Mouse (Mus musculus): ENCODE results near the gene Rassf2. TPM values are rescaled to one million over a fixed set of nuclear protein-coding genes. Genes with fewer than 3 reads are reported as not detected.

The Rassf2 gene
- polyA plus RNA-seq, 1 experiment from 2014 or later: 25.2 TPM

DNA sequence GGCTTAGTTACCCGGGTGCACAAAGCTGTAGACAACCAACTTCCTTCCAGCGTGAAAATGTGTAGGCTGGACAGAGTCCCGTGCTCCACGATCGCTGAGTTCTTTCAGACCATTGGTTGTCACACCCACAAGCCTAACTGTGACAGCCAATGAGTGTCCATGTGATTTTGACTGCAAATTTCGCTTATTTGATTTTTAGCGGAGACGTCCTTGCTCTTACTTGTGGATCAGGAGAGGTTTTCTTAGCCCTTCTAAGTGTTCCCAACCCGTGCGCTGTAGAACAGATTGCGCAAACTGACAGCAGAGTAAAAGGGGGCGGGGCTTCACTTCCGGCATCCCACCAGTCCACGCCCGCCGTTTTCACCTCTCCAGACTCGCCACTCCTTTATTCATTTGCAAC is 74.8 kb downstream of the Rassf2 start:
- Histone ChIP-seq H3K27me3 (replicated peaks; ENCODE audit: control insufficient read depth, insufficient read depth, low read length) (peaks cover 11% of the 10 kb centered on the region), H3K9me3 (ENCODE audit: control insufficient read depth, low read length) (no peaks in the 10 kb centered on the region), H3K4me1 (ENCODE audit: control insufficient read depth, insufficient read depth, low read depth, low read length) (peaks cover 9% of the 10 kb centered on the region; the same call in 1 of the 2 replicates), H3K9ac (ENCODE audit: low read depth, low read length) (no peak overlapping the region), H3K4me3 (ENCODE audit: low read length) (peak overlapping the region; percentile 42), H3K36me3 (ENCODE audit: control insufficient read depth, insufficient read depth, low read length) (no peaks in the 10 kb centered on the region), H3K27ac (ENCODE audit: low read depth, low read length) (no peak overlapping the region), H3K4me2 (ENCODE audit: low read length) (peak overlapping the region; percentile 65)
- peak; percentile 79 for ATAC-seq
- 5% methylated on average over 17 of the region's 17 CpGs for WGBS

DNA sequence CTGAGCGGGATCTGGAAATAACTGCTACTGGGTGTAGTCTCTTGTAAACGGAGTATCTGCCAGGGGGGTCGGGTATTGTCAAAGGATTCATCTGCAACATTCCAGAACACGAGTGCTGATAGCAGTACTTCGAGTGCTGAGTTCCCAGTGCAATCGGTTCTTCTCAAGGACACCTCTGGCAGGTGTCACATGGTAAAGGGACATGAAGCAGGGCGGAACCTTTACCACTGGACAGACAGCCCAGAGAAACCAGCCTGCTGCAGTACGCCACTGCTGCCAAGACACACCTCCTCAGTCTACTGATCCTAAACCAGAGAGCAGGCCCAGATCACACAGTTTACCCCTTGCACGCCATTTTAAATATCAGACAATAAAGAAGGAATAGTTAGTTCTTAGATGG is 75.2 kb downstream of the Rassf2 start:
- Histone ChIP-seq H3K9me3 (ENCODE audit: control insufficient read depth, low read length) (no peaks in the 10 kb centered on the region), H3K4me3 (ENCODE audit: low read length) (peak overlapping the region; percentile 42), H3K9ac (ENCODE audit: low read depth, low read length) (no peak overlapping the region), H3K4me1 (ENCODE audit: control insufficient read depth, insufficient read depth, low read depth, low read length) (peaks cover 9% of the 10 kb centered on the region; the same call in 1 of the 2 replicates), H3K27ac (ENCODE audit: low read depth, low read length) (no peak overlapping the region), H3K4me2 (ENCODE audit: low read length) (peak overlapping the region; percentile 65), H3K36me3 (ENCODE audit: control insufficient read depth, insufficient read depth, low read length) (no peaks in the 10 kb centered on the region), H3K27me3 (replicated peaks; ENCODE audit: control insufficient read depth, insufficient read depth, low read length) (peaks cover 11% of the 10 kb centered on the region)
- WGBS: 70% methylated on average over 9 of the region's 9 CpGs
- ATAC-seq: peak; percentile 51

DNA sequence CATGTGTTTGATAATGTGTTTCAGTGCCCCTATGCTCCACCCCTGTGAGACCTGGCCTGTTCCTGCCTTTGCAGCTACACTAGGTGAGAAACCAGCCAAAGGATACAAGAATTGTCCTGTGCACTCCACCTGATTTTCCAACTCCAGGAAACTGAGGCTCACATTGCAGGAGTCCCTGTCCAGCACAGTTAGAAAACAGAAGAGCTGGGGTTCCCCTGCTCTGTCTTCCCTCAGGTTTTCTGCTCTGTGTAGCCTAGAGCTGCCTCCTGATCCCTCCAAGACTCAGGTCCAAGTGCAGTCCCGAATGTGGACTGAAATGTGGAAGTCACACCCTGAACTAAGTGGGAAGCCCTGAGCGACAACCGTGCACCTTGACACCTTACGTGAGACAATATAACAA is 76.3 kb downstream of the Rassf2 start:
- no peak overlapping the region for H3K27ac ChIP-seq (ENCODE audit: low read depth, low read length)
- no peak overlapping the region for H3K9ac ChIP-seq (ENCODE audit: low read depth, low read length)
- H3K4me2 ChIP-seq (ENCODE audit: low read length): peak overlapping the region; percentile 50; the same call in 1 of the 2 replicates
- no peaks in the 10 kb centered on the region for H3K9me3 ChIP-seq (ENCODE audit: control insufficient read depth, low read length)
- ATAC-seq: no peak
- no peaks in the 10 kb centered on the region for H3K36me3 ChIP-seq (ENCODE audit: control insufficient read depth, insufficient read depth, low read length)
- H3K4me3 ChIP-seq (ENCODE audit: low read length): no peak overlapping the region
- peaks cover 9% of the 10 kb centered on the region; the same call in 1 of the 2 replicates for H3K4me1 ChIP-seq (ENCODE audit: control insufficient read depth, insufficient read depth, low read depth, low read length)
- 89% methylated on average over 4 of the region's 4 CpGs for WGBS
- peaks cover 11% of the 10 kb centered on the region for H3K27me3 ChIP-seq (replicated peaks; ENCODE audit: control insufficient read depth, insufficient read depth, low read length)

DNA sequence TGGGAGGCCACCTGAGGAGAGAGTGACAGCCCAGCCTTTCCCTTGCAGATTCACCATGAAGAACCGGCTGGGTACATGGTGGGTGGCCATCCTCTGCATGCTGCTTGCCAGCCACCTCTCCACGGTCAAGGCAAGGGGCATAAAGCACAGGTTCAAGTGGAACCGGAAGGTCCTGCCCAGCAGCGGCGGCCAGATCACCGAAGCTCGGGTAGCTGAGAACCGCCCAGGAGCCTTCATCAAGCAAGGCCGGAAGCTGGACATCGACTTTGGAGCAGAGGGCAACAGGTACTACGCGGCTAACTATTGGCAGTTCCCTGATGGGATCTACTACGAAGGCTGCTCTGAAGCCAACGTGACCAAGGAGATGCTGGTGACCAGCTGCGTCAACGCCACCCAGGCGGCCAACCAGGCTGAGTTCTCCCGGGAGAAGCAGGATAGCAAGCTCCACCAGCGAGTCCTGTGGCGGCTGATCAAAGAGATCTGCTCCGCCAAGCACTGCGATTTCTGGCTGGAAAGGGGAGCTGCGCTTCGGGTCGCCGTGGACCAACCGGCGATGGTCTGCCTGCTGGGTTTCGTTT is 77.0 kb downstream of the Rassf2 start:
- H3K9ac ChIP-seq (ENCODE audit: low read depth, low read length): 0 out of 2 replicates have a peak overlapping the region, but pooled peaks have one; percentile 17
- H3K4me2 ChIP-seq (ENCODE audit: low read length): peak overlapping the region; percentile 50
- no peak for ATAC-seq
- peak overlapping the region; percentile 26 for H3K4me3 ChIP-seq (ENCODE audit: low read length)
- WGBS: 23% methylated on average over 29 of the region's 29 CpGs
- H3K36me3 ChIP-seq (ENCODE audit: control insufficient read depth, insufficient read depth, low read length): no peaks in the 10 kb centered on the region
- H3K27me3 ChIP-seq (replicated peaks; ENCODE audit: control insufficient read depth, insufficient read depth, low read length): peaks cover 11% of the 10 kb centered on the region
- H3K9me3 ChIP-seq (ENCODE audit: control insufficient read depth, low read length): no peaks in the 10 kb centered on the region
- no peak overlapping the region for H3K27ac ChIP-seq (ENCODE audit: low read depth, low read length)
- peaks cover 9% of the 10 kb centered on the region; the same call in 1 of the 2 replicates for H3K4me1 ChIP-seq (ENCODE audit: control insufficient read depth, insufficient read depth, low read depth, low read length)

DNA sequence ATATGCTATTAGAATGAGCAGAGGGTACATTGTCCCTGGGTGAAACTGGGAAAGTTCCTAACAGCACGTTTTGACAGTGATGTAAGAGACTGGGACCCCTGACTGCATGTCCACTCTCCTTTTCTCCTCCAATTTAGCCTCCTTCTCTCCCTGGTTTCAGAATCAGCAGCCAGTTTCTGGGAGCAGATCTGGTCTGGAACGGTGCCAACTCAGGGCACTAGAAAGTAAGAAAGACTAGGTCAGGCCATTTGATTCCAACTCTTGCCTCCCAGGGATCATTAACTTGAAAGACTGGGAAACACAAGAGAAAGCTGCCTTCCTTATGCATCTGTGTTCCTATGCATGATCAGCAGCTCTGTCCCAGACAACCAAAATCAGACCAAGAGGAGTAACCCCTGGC is 77.6 kb downstream of the Rassf2 start:
- Histone ChIP-seq H3K4me2 (ENCODE audit: low read length) (no peak overlapping the region; the same call in 1 of the 2 replicates), H3K27ac (ENCODE audit: low read depth, low read length) (no peak overlapping the region), H3K4me3 (ENCODE audit: low read length) (no peak overlapping the region), H3K9ac (ENCODE audit: low read depth, low read length) (no peak overlapping the region), H3K27me3 (replicated peaks; ENCODE audit: control insufficient read depth, insufficient read depth, low read length) (peaks cover 11% of the 10 kb centered on the region), H3K9me3 (ENCODE audit: control insufficient read depth, low read length) (no peaks in the 10 kb centered on the region), H3K36me3 (ENCODE audit: control insufficient read depth, insufficient read depth, low read length) (no peaks in the 10 kb centered on the region), H3K4me1 (ENCODE audit: control insufficient read depth, insufficient read depth, low read depth, low read length) (peaks cover 9% of the 10 kb centered on the region; the same call in 1 of the 2 replicates)
- 44% methylated on average over 2 of the region's 2 CpGs for WGBS
- ATAC-seq: no peak

DNA sequence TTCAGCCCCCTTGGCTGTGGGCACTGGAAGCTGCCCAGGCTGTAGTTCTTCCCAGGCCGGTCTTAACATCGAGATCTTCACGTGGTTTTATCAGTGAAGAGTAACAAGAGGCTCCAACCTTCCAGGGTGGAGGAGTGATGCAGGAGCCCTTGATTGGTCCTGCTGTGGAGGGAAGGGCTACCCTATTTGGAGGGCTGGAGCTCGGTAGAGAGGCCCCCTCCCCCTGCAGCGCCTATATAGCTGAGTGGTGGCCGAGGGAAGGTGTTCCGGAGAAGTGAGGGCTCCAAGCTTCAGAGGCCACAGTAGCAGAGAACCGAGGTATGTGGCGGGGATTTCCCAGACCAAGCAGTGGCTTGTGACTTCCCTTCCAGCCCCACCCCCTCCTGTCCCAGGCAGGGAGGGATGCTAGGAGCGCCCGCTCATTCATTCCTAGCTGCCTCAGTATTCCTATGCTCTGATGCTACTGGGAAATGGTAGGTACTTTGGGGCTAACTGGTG is 79.4 kb downstream of the Rassf2 start, which contains the start of gene Prnd:
TSS of gene Prnd (plus strand) at position 264 of the 498 bp plus-strand sequence.
- 0 out of 2 replicates have a peak, but pooled peaks have one; percentile 26 for ATAC-seq
- no peak within 1 kb of the TSS for H3K4me2 ChIP-seq (ENCODE audit: low read length)
- H3K9me3 ChIP-seq (ENCODE audit: control insufficient read depth, low read length): no peaks in the 10 kb centered on the region
- WGBS: 21% methylated on average over 11 of the region's 11 CpGs
- H3K27ac ChIP-seq (ENCODE audit: low read depth, low read length): no peak within 1 kb of the TSS
- no peak within 1 kb of the TSS for H3K9ac ChIP-seq (ENCODE audit: low read depth, low read length)
- H3K4me1 ChIP-seq (ENCODE audit: control insufficient read depth, insufficient read depth, low read depth, low read length): peaks cover 9% of the 10 kb centered on the region; the same call in 1 of the 2 replicates
- no peak within 1 kb of the TSS for H3K4me3 ChIP-seq (ENCODE audit: low read length)
- peaks cover 11% of the 10 kb centered on the region for H3K27me3 ChIP-seq (replicated peaks; ENCODE audit: control insufficient read depth, insufficient read depth, low read length)
- H3K36me3 ChIP-seq (ENCODE audit: control insufficient read depth, insufficient read depth, low read length): no peaks in the 10 kb centered on the region

DNA sequence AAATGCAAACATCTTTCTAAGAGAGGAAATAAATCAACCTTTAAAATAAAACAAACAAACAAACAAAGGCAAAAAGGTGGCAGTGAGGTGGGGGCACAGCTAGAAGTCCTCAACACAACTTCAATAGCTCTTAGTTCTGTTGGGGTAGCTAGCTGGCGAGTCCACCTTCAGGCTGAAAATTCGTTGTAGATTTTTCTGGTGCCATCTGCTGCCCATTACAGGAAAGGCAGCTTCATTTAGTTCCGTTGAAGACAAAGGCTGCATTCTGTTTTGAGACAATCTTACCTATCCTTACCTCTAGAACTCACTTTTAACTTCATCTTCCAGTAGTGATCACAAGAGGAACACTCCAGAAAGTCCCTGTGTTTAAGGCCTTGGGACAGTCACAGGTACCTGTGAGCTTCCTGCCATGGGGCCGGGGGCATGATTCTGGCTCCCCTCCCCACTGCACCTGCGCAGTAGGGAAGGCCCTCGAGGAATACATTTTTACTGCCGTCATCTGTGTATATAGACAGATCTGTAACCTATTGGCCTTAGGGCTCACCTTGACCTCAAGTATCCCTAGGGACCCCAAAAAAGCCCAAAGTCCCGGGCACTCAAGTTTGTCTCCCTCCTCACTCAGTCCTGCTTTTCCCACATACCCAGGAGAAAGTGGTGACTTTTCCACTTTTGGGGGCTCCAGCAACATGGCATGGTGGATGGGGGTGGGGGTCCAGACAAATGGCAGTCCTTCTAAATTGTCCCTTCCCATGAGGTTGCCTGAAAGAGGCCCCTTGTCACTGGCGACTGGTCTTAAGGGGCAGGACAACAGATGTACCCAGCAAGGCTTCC is 80.1 kb downstream of the Rassf2 start:
- H3K4me2 ChIP-seq (ENCODE audit: low read length): no peak overlapping the region
- peak; percentile 37 for ATAC-seq
- no peaks in the 10 kb centered on the region for H3K36me3 ChIP-seq (ENCODE audit: control insufficient read depth, insufficient read depth, low read length)
- WGBS: 49% methylated on average over 9 of the region's 9 CpGs
- H3K9me3 ChIP-seq (ENCODE audit: control insufficient read depth, low read length): no peaks in the 10 kb centered on the region
- peaks cover 7% of the 10 kb centered on the region; the same call in 1 of the 2 replicates for H3K4me1 ChIP-seq (ENCODE audit: control insufficient read depth, insufficient read depth, low read depth, low read length)
- no peak overlapping the region for H3K4me3 ChIP-seq (ENCODE audit: low read length)
- H3K27ac ChIP-seq (ENCODE audit: low read depth, low read length): no peak overlapping the region
- peaks cover 11% of the 10 kb centered on the region for H3K27me3 ChIP-seq (replicated peaks; ENCODE audit: control insufficient read depth, insufficient read depth, low read length)
- H3K9ac ChIP-seq (ENCODE audit: low read depth, low read length): no peak overlapping the region

DNA sequence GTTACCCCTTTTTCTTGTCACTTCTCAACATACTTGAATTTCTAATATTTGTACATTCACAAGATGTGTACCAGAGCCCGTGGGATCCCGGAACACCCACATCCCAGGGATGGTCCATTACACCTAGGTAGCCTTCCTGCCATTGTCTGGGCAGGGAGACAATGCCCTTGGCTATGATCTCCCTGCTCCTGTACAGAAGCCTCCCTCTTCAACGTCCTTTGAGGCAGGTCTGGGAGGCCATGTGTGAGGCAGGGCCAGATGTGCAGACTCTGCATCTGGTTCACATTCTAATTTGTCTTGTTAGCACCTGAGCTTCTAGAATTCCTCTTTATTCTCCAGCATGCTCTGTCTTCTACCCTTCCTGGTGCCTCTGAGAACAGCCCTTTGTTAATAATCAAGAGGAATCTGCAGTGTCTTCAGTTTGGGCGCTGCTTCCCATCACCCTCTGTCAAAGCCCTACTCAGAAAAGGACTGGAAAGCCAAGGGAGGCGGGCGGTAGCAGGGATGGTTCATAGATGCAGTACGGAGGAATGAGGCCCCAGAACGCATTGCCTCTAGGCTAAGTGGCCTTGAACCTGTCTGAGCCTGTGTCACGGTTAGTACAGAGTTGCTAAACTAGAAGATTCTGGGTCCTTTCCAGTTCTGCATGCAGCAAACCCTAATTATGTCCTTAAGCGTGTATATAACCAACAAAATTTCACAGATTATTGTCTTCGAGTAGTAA is 81.0 kb downstream of the Rassf2 start:
- ATAC-seq: no peak
- Histone ChIP-seq H3K27ac (ENCODE audit: low read depth, low read length) (no peak overlapping the region), H3K4me2 (ENCODE audit: low read length) (no peak overlapping the region), H3K4me3 (ENCODE audit: low read length) (no peak overlapping the region), H3K4me1 (ENCODE audit: control insufficient read depth, insufficient read depth, low read depth, low read length) (peaks cover 5% of the 10 kb centered on the region; the same call in 1 of the 2 replicates), H3K27me3 (replicated peaks; ENCODE audit: control insufficient read depth, insufficient read depth, low read length) (peaks cover 8% of the 10 kb centered on the region), H3K9ac (ENCODE audit: low read depth, low read length) (no peak overlapping the region), H3K9me3 (ENCODE audit: control insufficient read depth, low read length) (no peaks in the 10 kb centered on the region), H3K36me3 (ENCODE audit: control insufficient read depth, insufficient read depth, low read length) (no peaks in the 10 kb centered on the region)
- WGBS: 78% methylated on average over 11 of the region's 11 CpGs

All from hindbrain, embryonic 16.5 days (tissue).